Mouse (Mus musculus) heart, adult 2 months (tissue): ENCODE results near the gene Defb35. TPM values are rescaled to one million over a fixed set of nuclear protein-coding genes. Genes with fewer than 3 reads are reported as not detected.

Source experiments
- DNase-seq, 2 experiments: peaks; one replicate each; pipeline ENCODE4 v3.0.0; 2021
- H3K27ac ChIP-seq: fragments of 200-600 bp; 2 replicates; pipeline ENCODE4 v1.8.1; 2022
- H3K27me3 ChIP-seq: fragments of 200-500 bp; 2 replicates; pipeline ENCODE4 v1.6.1; 2012; ENCODE audit warnings: mild to moderate bottlenecking, low read length, inconsistent platforms, mixed read lengths; ENCODE audit not compliant: control insufficient read depth, insufficient read depth
- H3K36me3 ChIP-seq: fragments of 200-500 bp; 2 replicates; pipeline ENCODE4 v1.6.1; 2012; ENCODE audit warnings: low read length, inconsistent platforms; ENCODE audit not compliant: control insufficient read depth, insufficient read depth
- H3K4me1 ChIP-seq: fragments of 200-500 bp; 2 replicates; pipeline ENCODE4 v1.6.1; 2011; ENCODE audit warnings: low read length; ENCODE audit not compliant: control insufficient read depth, insufficient read depth
- H3K4me3 ChIP-seq: fragments of 200-600 bp; 2 replicates; pipeline ENCODE4 v1.8.1; 2022
- H3K79me2 ChIP-seq: fragments of 200-500 bp; replicated peaks from 2 replicates; pipeline ENCODE4 v1.6.1; 2012; ENCODE audit warnings: mild to moderate bottlenecking, inconsistent platforms, low read length, moderate library complexity, mixed read lengths; ENCODE audit not compliant: control insufficient read depth, insufficient read depth
- H3K9ac ChIP-seq: fragments of 200-500 bp; 2 replicates; pipeline ENCODE4 v1.6.1; 2012; ENCODE audit warnings: low read depth, mild to moderate bottlenecking, control low read depth, inconsistent platforms, low read length, mixed read lengths
- CTCF ChIP-seq: fragments of 200-600 bp; IDR thresholded peaks from 2 replicates; pipeline ENCODE4 v1.8.1; 2022; ENCODE audit warnings: antibody characterized with exemption, mild to moderate bottlenecking, moderate library complexity
- EP300 ChIP-seq: fragments of 200-500 bp; IDR thresholded peaks from 2 replicates; pipeline ENCODE4 v1.6.1; 2011; ENCODE audit warnings: low read depth, low read length, control low read depth; ENCODE audit not compliant: insufficient read depth
- POLR2A ChIP-seq: fragments of 200-500 bp; IDR thresholded peaks from 2 replicates; pipeline ENCODE4 v1.6.1; 2011; ENCODE audit warnings: mild to moderate bottlenecking, low read depth, low read length, control low read depth; ENCODE audit not compliant: insufficient read depth
- WGBS: fragments of 180-500 bp; shearing (Covaris S2); methylation state at CpG from one replicate; pipeline ENCODE4 v1.1.7; 2018; 5-methylcytosine and 5-hydroxymethylcytosine counted together
- intact Hi-C: fragments of 180-260 bp; cut with DNase I; formaldehyde crosslinking; loops from one replicate; pipeline ENCODE4 v1.15.1; 2025
- polyA plus RNA-seq: library from polyadenylated mRNA; depleted of rRNA; stranded (reverse); fragments of >200 nt; gene quantifications from 2 replicates; pipeline ENCODE4 v1.2.3, GENCODE M21; 2012
- total RNA-seq, 2 experiments: library from RNA; stranded (reverse); gene quantifications; 2 replicates each; pipeline ENCODE4 v1.2.3; 2021

Gene Defb35
- total and polyA plus RNA-seq, 3 experiments: not detected

- no peak for DNase-seq
- Histone ChIP-seq H3K9ac (no peak within 1 kb of the TSS), H3K27me3 (no peaks in the 10 kb centered on the region), H3K4me3 (no peak within 1 kb of the TSS), H3K36me3 (no peaks in the 10 kb centered on the region), H3K4me1 (no peaks in the 10 kb centered on the region), H3K27ac (no peak within 1 kb of the TSS), H3K79me2 (no peaks in the 10 kb centered on the region)
- TF ChIP-seq EP300 (no peak), POLR2A (no peak), CTCF (no peak)
- intact Hi-C loops: no loop called here
- 78% methylated on average over 6 of the region's 6 CpGs for WGBS
Measured at GRCm38 (mm10) chr8:21946462-21946861, 8.3 kb downstream of the Defb35 start, which contains the start of gene Defb13. Gene Defb13, plus strand, starts transcription at chr8:21946762.

- no peak overlapping the region for H3K27ac ChIP-seq
- H3K27me3 ChIP-seq: no peaks in the 10 kb centered on the region
- H3K4me1 ChIP-seq: no peaks in the 10 kb centered on the region
- no peak overlapping the region for H3K9ac ChIP-seq
- no peaks in the 10 kb centered on the region for H3K36me3 ChIP-seq
- TF ChIP-seq POLR2A (no peak), CTCF (no peak), EP300 (no peak)
- intact Hi-C loops: no loop called here
- no peak for DNase-seq
- no peaks in the 10 kb centered on the region for H3K79me2 ChIP-seq
- 63% methylated on average over 9 of the region's 9 CpGs for WGBS
- no peak overlapping the region for H3K4me3 ChIP-seq
Measured at GRCm38 (mm10) chr8:21947311-21948017, 9.3 kb downstream of the Defb35 start.

GRCm38 (mm10) chr8:21955321-21955720 is 17.2 kb downstream of the Defb35 start:
- TF ChIP-seq EP300 (no peak), CTCF (peak; percentile 71)
- DNase-seq: no peak
- intact Hi-C loops: no loop called here
- no peak overlapping the region for H3K27ac ChIP-seq
- 5% methylated on average over 9 of the region's 9 CpGs for WGBS
- no peaks in the 10 kb centered on the region for H3K4me1 ChIP-seq
- no peaks in the 10 kb centered on the region for H3K79me2 ChIP-seq
- H3K27me3 ChIP-seq: no peaks in the 10 kb centered on the region
- no peak overlapping the region for H3K9ac ChIP-seq
- no peaks in the 10 kb centered on the region for H3K36me3 ChIP-seq
- H3K4me3 ChIP-seq: no peak overlapping the region

GRCm38 (mm10) chr8:21956336-21956735 is 18.2 kb downstream of the Defb35 start:
- 79% methylated on average over 3 of the region's 3 CpGs for WGBS
- Histone ChIP-seq H3K36me3 (no peaks in the 10 kb centered on the region), H3K27me3 (no peaks in the 10 kb centered on the region), H3K79me2 (no peaks in the 10 kb centered on the region), H3K9ac (no peak overlapping the region), H3K27ac (no peak overlapping the region), H3K4me3 (no peak overlapping the region), H3K4me1 (no peaks in the 10 kb centered on the region)
- DNase-seq: no peak
- intact Hi-C loops: no loop called here
- TF ChIP-seq POLR2A: no peak
- TF ChIP-seq CTCF: no peak
- TF ChIP-seq EP300: no peak

GRCm38 (mm10) chr8:21958414-21958813 is 20.3 kb downstream of the Defb35 start, which contains the start of gene Fam90a1a:
Gene Fam90a1a, plus strand, starts transcription at chr8:21958714.
- Histone ChIP-seq H3K27ac (no peak within 1 kb of the TSS), H3K4me3 (no peak within 1 kb of the TSS), H3K36me3 (no peaks in the 10 kb centered on the region), H3K4me1 (no peaks in the 10 kb centered on the region), H3K79me2 (no peaks in the 10 kb centered on the region), H3K27me3 (no peaks in the 10 kb centered on the region), H3K9ac (no peak within 1 kb of the TSS)
- 87% methylated on average over 2 of the region's 2 CpGs for WGBS
- TF ChIP-seq CTCF (no peak), EP300 (no peak), POLR2A (no peak)
- no peak for DNase-seq
- intact Hi-C loops: no loop called here

GRCm38 (mm10) chr8:21966646-21967045 is 28.5 kb downstream of the Defb35 start:
- DNase-seq: no peak
- intact Hi-C loops: no loop called here
- H3K27ac ChIP-seq: no peak overlapping the region
- 67% methylated on average over 1 of the region's 1 CpGs for WGBS
- no peaks in the 10 kb centered on the region for H3K79me2 ChIP-seq
- no peaks in the 10 kb centered on the region for H3K27me3 ChIP-seq
- H3K9ac ChIP-seq: no peak overlapping the region
- no peaks in the 10 kb centered on the region for H3K36me3 ChIP-seq
- H3K4me1 ChIP-seq: no peaks in the 10 kb centered on the region
- no peak overlapping the region for H3K4me3 ChIP-seq
- TF ChIP-seq EP300 (no peak), CTCF (no peak), POLR2A (no peak)
